Mouse (Mus musculus) forelimb bud, embryonic 11.5 days (tissue): ENCODE data around the gene Slc25a34.

Source experiments
- DNase-seq: peaks from one replicate; pipeline ENCODE4 v3.0.0-alpha.2; 2012; ENCODE audit warnings: low read depth, low spot score

Slc25a34 gene

GRCm38 (mm10) chr4:141581051-141581450, 42.6 kb downstream of the Slc25a34 start:
- no peak for DNase-seq

DNA sequence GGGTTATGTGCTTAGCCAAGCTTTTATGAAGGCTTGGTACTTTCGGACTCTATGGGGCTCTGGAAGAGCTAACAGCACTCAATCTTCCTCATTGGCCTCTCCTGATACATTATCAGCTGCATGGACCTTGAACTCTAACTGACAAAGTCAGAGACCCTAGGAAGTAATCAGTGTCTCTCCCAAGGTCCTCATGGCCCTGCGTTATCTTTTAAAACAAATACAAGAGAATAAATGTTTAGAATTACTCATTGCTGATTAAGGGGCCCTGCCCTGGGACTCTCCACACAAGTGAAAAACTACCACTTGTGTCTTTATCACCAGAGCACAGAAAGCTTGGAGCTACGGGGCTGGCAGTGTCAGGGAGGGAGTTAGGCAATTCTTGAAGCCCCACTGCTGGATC, 44.8 kb downstream of the Slc25a34 start:
- DNase-seq: no peak

DNA sequence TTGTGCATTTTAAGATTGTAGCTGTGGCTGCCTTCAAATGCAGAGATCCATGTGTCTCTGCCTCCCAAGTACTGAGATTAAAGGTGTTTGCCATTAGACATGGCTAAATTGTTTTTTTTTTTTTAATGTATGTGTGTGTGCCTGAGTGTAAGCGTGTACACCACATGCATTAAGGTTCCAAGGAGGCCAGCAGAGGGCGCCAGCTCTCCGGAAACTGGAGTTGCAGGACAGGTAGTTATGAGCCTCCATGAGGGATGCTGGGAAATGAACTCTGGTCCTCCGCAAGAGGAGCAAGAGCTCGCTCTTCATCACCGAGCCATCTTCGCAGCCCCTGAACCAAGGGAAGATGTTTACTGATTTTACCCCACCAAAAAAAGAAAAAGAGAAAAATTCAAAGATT, 46.7 kb downstream of the Slc25a34 start:
- DNase-seq: no peak

DNA sequence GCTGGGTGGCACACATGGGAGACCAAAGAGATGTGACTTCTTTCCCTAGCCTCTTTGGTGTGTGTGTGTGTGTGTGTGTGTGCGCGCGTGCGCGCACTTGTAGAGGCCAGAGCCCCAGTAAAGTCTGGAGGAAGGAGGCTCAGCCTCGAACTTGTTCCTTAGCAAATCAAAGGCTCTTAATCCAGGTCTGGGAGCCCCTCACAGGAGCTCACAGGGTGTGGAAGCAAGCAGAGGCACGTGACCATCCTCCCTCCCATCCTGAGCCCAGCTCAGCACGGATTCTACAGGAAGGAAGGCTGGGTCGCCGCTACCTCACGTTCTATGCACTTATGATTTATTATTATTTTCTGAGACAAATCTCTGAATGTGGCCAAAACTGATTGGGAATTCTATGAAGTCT, 47.2 kb downstream of the Slc25a34 start:
- DNase-seq: no peak

DNA sequence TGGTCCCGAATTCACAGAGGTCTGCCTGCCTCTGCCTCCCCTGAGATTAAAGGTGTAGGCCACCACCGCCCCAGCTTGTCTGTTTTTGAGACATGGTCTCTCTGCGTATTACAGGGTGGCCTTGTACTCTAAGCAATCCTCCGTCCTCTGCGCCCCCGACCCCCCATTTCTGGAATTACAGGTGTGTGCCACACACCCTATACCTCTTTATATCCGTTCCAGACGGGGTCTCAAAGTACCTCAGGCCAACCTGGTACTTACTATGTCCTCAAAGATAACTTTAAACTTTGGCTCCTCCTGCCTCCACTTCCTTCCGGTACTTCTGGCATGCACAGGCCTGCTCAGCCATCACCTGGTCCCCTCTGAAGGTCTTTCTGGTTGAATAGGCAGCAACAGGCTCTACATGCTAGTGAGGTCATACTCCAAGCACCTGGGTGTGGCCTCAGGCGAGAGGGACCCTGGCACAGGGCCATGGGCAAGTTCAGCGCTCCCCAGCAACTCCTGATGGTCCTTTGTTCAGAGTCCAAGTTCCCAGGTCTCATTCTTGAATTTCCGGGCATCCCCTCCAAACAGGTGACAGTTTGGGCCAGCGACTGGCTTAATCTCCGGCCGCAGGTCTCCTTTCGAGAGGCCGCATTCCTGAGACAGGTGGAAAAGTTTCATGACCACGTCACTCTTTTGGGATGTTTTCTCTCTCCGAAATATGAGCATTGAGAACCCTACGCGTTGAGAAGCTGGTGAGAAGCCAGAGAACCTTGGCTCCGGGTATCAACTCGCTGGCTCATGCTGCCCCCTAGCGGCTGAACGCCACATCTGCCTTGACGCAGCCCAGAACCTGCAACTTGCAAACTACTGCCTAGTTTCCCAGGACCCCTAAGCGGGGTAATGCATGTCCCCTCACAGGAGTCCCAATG, 48.6 kb downstream of the Slc25a34 start:
- peak; percentile 86 for DNase-seq

- no peak for DNase-seq
These were observed 50.2 kb downstream of the Slc25a34 start for GRCm38 (mm10) chr4:141573359-141573966.

- no peak for DNase-seq
These were observed 50.8 kb downstream of the Slc25a34 start for GRCm38 (mm10) chr4:141572668-141573358.

DNA sequence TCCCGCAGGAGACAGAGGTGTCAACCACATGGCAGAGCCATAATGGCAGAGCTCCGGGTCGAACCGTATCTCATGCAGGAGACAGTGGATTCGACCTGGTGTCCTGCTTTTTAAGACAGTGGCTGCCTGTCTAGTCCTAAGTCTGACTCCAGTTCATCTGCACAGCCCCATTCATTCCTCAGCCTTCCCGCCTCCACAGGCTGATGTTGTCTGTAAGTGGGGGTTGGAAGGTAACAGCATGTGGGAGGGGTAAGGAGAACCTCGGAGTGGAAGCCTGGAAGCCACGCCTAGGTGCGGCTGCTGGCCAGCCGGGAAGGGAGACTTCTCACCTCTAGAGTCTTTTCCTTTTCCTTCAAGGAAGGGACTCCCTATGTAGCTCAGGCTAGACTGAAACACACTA, 51.7 kb downstream of the Slc25a34 start:
- DNase-seq: no peak

DNA sequence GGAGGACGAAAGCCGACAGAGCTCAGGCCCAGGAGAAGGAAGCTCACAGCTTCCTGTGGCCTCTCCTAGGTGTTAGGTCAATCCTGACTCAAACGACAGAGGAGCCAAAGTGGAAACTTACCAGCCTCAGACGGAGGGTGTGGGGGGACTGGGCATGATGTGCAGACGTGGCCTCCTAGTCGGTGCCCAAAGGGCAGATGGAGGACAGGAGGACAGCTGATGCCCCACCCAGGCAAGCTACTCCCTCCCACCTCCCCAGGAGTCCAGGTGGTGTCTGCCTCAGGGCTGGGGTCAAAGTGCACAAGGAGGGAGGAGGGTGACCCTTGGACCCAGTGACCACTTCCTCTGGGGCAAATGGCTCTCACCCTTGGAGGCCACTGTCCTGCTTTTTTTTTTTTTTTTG, 52.3 kb downstream of the Slc25a34 start:
- no peak for DNase-seq

DNA sequence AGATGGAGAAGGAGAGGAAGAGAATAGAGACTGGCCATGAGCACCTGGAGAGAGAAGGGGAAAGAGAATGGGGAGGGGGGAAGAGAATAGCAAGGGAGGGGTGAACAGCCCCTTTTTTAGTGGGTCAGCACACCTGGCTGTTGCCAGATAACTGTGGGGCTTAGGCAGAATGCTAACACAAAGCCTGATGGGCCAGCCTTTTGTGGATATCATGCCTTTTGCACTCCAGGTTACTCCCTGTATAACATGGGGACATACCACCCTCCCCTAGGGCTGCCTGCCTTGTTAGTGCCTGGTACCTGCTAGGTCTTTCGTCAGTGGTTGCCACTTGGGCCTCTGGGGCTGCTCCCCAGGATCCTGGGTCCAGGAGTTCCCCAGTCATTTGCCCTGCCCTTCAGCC, 52.8 kb downstream of the Slc25a34 start:
- no peak for DNase-seq

DNA sequence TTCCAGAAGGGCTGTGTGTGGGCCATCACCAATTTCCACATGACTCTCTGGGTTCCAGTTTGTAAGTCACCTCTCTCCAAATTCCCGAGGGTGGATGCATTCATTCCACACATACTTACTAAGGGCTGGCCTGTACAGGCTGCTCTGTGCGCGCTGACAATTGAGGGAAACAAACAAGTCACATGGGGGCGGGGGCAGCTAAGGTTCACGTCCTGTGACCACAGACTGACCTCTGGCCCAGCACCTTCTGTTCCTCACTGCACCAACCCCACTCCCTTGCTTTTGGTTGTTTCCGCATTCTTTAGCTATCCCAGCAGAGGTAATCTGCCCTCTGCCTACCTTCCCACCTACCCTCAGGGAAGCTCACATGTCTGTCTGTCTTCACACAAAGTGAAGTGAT, 53.6 kb downstream of the Slc25a34 start:
- DNase-seq: no peak

DNA sequence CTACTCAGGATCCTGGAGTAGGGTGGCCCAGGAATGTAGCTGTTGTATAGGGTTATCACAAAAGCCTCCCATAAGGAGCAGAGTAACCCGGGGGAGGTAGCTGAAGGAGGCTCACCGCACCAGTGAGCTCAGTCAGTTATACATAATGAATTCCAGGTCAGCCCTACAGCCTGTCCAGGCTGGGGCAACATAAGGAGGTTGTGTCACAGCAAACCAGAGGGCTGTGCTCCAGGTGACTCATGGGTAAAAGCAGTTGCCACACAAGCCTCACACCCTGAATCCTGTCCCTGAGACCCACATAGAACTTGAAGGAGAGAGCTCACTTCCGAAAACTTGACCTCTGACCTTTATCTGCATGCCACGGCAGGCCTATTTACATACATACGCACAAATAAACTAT, 54.7 kb downstream of the Slc25a34 start:
- DNase-seq: no peak
